Mouse (Mus musculus) ovary, postnatal 10 days (tissue): ENCODE measurements around the gene Btbd10.
A peak's percentile ranks its signal among the peaks of the same experiment; 100 is the strongest.

Experiments
- DNase-seq: peaks from one replicate; pipeline ENCODE4 v3.0.0; 2022; ENCODE audit warnings: low spot score

Gene Btbd10

DNA sequence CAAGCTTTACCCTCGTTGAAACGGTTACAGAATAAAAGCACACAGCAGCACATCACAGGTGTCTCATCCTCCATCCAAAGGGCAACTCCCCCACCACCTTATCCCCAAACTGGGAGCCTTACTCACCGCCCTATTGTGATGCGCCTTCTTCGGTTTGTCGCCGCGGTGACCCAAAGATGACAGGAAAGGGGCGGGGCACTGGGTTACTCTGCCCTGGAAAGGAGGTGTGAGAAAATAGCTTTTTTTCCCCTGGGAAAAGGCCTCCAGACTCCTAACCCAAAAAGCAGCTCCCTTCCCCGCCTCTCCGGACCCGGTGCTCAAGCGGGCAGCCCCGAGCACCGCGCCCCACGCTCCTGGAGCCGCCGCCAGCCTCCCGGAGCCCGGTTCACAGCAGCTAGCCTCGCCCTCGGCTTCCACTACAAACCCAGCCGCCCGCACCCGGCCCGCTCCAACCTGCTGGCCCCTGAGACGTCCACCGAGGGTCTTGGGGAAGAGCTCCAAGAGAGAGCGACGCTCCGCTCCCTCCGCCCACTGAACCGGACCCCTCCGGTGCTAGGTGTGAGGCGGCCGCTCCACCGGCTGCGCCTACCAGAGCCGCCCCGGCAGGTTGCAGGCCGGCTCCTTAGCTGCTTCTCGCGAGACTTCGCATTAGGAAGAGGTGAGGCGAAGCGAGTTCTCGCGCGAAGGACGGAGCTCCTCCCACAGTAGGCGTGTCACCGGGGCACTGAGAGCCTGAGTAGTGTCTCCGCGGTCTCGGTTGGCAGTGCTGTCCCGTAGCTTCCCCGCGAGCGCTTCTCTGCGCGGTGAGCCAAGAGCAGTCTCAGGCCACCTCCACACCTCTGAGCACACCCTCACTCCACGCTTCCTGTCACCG, at the start of gene Btbd10:
Gene Btbd10 (minus strand): TSS at position 647 of the 874 bp plus-strand sequence.
- DNase-seq, result peak; percentile 83

DNA sequence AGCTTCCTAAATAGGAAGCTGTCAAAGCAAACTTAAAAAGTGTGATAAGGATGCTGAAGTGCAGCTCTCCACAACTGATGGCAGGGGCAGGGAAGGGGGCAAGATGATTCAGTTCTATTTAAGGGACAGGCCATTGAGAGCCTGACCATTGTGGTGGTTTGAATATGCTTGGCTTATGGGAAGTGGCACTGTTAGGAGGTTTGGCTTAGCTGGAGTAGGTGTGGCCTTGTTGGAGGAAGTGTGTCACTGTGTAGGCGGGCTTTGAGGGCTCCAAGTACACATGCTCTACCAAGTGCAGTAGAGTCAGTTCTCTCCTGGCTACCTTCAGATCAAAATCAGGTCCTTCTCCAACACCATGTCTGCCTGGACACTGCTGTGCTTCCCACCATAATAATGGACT, 47.3 kb upstream of the Btbd10 start:
- no peak for DNase-seq

DNA sequence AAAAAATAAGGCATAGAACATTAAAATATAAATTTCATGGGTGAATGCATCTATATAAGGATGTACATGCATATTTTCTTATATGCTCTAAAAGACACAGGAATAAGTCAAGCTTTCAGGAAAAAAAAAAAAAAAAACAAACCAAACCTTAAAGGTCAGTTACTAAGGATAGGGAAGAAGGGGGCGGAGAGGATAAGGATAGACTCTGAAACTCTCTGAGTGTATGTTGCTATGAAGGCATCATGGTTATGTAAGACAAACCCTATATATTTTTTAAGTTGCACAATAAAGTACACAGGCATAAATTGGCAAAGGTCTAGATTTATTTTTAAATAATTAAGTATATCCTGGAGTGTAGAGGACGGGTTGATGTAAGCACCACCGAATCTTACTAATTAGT, 46.1 kb upstream of the Btbd10 start:
- DNase-seq, result no peak

DNA sequence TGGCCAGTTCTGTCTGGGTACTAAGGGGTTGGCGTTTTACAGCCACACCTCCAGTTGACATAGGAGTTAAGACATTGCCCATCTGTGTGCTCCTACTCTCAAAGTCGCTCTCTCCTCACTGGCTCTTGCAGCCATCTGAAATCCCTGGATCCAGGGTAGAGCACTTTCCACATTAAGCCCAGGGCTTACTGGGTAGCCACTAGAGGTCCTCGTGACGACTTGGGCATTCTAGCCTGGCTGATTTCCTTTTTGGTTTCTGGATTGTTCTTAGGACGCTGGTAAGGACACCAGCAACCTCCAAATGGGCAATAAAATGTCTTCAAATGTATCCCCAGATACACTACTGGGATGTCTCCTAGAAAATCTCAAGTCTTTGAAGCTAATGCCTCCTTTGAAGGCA, 39.5 kb upstream of the Btbd10 start:
- no peak for DNase-seq

- no peak for DNase-seq
Observed at GRCm38 (mm10) chr7:113398083-113398482, 28.9 kb upstream of the Btbd10 start.

DNA sequence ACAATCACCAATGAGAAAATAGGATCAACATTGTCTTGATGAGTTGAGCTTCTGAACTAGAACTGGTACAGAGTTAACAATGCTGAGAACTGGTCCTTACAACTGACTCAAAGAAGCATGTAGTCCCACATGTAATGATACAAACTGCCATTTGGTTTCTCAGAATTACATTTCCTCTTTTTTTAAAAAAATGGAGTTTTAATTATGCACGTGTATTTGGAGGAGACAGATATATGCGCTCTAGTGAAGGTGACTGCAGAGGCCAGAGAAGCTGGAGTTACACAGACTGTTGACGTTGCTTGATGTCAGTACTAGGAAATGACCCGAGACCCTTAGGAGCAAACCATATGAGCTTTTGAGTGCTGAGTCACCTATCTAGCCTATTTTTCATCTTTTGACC, 27.5 kb upstream of the Btbd10 start:
- DNase-seq, result no peak

DNA sequence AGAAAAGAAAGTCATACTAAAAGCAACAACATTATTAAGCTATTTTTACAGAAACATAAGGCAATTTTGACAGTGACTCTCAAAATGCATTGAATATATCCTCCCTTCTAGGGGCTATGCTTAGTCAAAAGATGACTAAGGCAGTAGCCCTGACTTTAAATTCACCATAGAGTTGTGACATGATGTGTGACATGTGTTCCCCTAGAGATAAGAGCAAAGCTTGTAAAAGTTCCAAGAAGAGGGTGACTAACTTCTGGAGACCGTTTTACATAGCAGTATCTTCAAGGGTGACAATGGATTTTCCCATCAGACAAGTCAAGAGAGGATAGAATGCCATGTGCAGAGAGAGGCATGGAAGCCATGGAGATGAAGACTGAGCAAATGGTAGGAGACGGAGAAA, 22.4 kb upstream of the Btbd10 start:
- no peak for DNase-seq

- DNase-seq, result no peak
Observed at GRCm38 (mm10) chr7:113388470-113388869, 19.3 kb upstream of the Btbd10 start, which contains the start of gene Pth. Gene Pth (minus strand): TSS chr7:113388570.

GRCm38 (mm10) chr7:113377875-113378658, 8.9 kb upstream of the Btbd10 start:
- no peak for DNase-seq

- no peak for DNase-seq
Observed at GRCm38 (mm10) chr7:113372682-113373081, 3.5 kb upstream of the Btbd10 start.

GRCm38 (mm10) chr7:113369620-113370340, 588 bp upstream of the Btbd10 start:
- no peak for DNase-seq

DNA sequence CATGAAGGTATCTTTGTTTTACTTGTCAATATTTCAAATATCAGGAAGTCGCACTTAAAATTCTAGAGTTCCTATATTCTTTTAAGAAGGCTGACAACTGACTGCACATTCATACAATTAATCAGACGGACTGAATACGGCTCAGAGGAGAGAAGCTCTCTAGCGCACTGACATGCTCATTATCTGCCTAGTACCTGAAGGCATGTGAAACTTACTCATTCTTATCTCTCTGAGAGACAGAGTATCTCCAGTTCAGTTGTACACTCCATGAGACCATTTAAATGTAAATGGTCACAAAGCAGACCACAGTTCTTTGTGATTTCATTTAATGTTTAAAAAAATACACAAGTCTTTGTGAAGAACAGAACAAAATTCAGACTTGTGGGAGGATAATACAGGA, 1.8 kb downstream of the Btbd10 start:
- DNase-seq, result no peak

GRCm38 (mm10) chr7:113349089-113349488, 20.1 kb downstream of the Btbd10 start:
- DNase-seq, result no peak

GRCm38 (mm10) chr7:113347694-113348093, 21.5 kb downstream of the Btbd10 start:
- no peak for DNase-seq

DNA sequence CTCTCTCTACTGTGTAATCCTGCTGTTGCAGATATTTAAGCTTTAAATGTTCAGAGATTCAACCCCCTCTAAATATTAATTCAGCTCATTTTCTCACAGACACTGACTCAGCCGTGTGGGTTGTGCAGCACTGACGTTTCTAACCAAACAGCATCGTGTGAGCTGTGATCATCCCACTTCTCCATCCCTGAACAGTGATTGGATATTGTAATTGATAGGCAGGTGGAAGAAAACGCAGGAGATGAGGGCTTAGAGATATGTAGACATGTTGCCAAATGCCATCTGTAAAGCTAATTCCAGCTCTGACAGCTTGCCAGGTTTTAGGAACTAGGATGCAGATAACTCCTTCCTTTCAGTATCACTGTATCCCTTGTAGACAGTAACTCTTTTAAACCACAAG, 21.9 kb downstream of the Btbd10 start:
- DNase-seq, result no peak

DNA sequence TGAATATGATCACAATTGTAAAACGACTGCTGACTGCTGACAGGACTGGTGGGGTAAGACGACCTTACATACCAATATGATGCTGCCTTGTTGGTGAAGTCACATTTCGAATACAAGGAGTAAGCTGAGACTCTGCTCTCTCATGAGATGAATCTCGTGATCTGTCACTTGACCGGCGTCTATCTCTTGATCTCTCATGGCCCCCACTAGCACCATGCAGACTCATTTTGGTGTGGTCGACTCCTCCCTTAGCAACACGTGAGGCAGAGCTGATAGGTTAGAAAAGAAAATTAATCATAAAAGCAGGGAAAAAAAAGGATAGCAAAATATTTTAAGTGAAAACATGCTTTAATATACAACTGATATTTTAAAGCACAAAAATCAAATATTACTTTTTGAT, 33.9 kb downstream of the Btbd10 start:
- no peak for DNase-seq

DNA sequence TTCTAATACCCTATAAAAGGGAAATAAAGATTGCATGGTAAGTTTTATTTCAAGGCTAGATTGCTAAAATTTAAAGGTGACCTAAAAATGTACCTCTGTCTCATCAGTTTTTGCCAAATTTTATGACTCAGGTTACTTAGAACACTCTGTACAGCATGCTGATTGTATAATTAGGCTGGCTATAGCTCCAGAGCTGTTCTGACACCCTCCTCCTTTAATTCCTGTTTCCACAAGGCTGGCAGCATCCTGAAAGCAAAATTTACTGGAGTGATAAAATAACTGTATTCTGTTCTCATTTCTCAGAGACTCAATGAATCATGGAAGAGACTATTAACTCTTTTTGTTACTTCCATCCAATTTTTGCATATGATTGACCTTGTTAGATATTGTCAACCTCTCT, 35.2 kb downstream of the Btbd10 start:
- no peak for DNase-seq

GRCm38 (mm10) chr7:113320128-113320527, 49.1 kb downstream of the Btbd10 start:
- no peak for DNase-seq

GRCm38 (mm10) chr7:113311784-113312183, 57.4 kb downstream of the Btbd10 start:
- DNase-seq, result no peak

DNA sequence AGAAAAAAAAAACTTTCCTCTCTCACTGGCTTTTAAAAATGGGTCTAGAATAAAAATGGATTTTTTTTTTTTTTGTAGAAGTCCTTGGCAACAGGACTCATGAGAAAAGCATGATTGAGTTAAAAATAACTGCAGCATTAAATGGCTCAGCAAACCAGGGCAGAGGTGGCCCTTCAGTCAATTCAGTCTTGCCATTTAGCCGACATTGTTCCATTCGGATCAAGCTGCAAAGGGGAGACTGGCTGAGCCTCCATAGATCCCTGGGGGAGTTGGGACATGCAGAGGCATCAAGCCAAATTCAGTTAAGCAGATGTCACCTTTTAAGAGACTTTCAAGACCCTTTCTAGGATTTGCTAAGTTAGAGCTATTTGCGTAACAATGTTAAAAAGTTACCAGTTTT, 59.1 kb downstream of the Btbd10 start:
- DNase-seq, result no peak

DNA sequence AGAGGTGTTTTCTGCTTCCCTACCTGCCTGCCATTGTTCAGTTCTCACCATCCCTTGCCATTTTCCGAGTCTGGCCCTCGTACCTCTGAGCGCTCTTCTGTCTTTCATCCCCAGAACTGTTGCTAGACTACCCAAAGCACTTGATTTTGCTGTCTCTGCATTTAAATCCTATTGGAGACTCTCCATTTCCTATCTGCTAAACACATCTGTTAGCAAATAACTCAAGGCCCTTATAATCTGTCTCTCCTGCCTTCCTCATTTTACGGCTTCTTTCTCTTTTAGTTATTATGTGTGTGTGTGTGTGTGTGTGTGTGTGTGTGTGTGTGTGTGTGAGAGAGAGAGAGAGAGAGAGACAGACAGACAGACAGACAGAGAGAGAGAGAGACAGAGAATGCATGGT, 71.4 kb downstream of the Btbd10 start:
- DNase-seq, result no peak

DNA sequence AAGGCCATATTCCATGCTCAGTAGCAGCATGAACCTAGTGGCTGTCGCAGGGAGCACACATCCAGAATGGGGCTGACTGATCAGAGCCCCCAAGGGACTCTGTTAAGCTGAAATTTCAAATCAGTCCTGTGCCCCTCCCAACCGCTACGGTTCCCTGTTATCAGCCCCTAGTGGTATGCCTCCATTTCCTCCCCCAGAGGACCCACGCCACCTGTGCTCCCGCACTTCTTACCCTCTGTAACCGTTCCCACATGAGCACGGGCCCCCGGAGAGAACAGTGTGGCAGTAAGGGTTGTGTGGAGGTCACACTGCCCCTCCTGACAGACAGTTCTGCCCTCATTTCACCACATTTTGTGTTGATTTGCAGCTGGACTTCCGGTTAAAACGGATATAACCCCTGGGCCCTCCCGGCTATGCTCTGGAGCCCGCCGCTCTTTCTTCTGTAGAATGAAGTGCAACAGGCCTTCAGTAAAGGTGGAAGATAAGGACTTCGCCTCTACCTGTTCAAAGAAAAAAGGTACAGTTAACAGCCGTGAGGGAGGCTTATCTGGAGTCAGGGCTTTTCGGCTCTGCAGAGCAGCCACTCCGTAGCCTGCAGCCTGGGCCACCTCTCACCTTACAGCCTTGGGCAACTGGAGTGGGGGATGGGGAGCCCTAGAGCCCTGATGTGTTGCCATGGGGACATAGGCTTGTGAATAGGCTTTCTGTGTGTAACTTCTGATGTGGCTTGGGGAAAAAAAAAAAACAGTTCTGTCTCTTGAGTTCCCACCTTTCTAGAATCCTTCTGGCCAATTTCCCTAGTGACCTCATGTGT, 73.9 kb downstream of the Btbd10 start:
- DNase-seq, result no peak
